Mouse (Mus musculus): Measurements from ENCODE around the gene Plin3.
"Not testable (repeated sequence)": the region's sequence is repeated elsewhere in the genome, so short reads cannot be mapped to it uniquely, and the experiment has no call there.

The Plin3 gene

DNA sequence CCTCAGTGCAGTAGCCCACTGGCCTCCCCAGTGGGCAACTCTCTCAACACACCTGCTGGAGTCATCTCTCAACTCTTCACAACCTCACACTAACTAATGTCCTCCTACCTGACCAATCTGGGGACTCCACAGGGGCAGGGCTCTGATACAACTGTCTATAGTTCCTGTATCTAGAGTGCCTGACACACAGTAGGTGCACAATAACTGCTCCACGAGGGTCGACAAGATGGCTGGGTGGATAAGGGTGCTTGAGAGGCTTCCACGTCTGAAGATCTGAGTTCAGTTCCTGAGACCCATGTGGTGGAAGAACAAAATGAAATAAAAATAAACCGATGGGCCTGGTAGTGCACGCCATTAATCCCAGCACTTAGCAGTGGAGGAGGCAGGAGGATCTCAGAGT, 18.7 kb downstream of the Plin3 start:
- no peak for DNase-seq (ENCODE audit: low spot score)

DNA sequence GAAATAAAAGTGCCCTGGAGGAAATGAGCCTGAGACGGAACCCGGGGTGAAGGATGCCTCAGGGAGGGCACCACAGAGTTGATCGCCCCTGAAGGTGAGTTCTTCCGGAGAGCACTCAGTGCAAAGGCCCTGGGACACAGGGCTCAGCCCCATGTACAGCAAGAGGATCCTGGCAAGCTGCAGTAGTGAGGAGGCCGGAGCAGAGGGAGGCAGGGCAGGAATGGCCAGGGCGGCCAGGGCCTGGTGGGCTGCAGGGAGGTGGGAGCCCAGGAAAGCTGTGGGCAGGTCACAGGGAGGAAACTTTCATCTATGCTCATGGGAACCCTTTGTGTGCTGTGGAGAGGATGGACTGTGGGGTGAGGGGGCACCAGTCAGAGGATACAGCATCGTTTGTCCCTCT, 19.2 kb downstream of the Plin3 start:
- no peak for DNase-seq (ENCODE audit: low spot score)

DNA sequence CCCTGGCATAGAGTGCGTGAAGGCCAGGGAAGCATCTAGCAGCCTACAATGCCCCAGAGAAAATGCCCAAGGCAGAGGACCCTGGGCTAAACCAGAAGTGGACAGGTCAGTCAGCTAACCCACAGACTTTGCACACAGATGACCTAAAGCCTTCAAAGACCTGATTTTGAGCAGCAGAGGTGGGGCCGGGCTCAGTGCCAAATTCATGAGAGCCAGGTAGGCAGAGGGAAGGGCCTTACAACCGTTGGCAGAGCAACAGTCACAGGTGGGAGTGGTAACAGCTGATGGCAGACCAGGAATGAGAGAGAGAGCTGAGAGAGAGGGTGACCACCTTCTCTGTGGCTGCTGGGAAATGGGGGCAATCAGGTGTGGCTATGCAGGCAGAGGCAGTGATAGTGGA, 20.0 kb downstream of the Plin3 start:
- DNase-seq (ENCODE audit: low spot score): no peak

DNA sequence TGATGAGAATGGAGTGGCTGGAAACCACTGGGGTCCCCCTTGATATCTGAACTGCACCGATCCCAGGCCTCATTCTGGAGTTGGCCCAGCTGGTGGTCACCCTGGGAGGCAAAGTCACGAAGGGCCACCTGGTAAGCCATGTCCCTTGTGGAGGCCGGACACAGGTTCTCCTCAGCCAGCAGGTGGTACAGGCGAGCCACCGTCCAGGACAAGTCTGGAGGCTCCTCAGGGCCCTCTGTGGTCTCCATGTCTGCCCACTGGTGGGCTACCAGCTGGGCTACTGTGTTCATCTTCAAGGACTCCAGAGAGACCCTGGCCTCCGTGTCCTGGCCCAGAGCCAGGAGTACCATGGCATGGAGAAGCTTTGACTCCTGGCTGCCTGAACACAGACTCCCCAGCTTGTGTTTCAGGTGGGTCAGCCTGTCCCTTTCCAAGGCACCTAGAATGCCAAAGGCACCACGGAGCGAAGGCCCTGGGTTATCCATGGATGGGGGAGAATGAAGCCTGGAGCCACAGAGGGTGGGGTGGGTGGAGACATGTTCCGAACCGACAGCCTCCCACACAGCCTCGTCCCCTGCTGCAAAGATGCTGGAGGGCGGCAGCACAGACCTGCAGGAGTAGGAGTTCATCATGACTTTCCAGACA, 20.9 kb downstream of the Plin3 start:
- DNase-seq (ENCODE audit: low spot score): no peak

DNA sequence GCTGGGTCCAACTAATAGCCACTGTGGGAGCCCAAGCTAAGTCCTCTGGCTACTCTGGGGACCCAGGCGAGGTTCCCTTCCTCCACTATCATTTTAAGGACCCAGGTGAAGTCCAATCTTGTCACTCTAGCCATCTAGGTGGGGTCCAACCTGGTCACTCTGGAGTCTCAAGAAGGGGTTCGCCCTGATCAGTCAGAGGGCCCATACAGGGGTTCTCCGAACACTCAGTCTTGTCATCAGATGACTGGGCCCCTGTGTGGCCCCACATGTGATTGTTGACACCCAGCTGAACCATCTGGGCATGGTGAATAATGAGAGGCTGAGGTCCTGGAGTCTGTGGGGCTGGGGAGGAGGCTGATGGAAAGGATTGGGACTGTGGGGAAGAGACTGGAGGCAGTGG, 22.9 kb downstream of the Plin3 start:
- no peak for DNase-seq (ENCODE audit: low spot score)

DNA sequence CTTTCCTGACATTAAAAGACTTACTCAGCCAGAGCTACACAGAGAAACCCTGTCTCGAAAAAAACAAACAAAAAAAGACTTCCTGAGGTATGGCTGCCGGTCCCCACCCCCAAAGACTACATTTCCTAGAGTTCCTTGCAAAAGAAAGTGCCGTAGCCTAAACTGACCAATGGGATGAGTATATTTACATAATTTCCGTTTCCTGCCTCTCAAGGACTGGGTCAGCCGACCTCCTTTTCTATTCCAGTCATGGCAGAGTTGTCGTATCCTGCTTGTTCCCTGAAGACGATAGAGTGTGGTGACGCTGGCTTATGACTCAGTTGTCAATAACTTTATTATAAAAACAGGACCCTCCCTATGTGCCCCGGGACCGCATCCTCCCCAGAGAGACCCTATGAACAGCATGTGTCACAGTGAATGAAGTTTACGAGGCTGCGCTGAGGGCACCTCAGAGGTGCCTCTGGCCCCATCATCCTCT, 23.5 kb downstream of the Plin3 start:
- no peak for DNase-seq (ENCODE audit: low spot score)

DNA sequence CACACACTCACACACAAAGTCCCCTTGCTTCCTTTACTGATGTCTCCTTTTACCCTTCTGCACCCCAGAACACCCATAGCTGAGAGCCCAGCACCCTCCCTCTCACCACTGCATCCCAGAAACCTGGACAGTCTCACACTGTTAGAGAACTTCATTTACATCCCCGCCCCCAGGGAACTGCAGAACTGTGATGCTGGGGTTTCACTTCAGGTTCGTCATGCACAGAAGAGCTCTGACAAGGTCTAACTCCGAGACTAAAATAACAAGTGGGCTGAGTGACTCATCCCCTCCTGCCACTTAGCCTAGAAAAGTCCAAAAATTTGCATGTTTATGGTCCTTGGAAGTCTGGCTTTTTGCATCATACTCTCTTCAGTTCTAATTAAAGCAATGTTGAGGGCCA, 26.4 kb downstream of the Plin3 start:
- DNase-seq (ENCODE audit: low spot score): no peak

DNA sequence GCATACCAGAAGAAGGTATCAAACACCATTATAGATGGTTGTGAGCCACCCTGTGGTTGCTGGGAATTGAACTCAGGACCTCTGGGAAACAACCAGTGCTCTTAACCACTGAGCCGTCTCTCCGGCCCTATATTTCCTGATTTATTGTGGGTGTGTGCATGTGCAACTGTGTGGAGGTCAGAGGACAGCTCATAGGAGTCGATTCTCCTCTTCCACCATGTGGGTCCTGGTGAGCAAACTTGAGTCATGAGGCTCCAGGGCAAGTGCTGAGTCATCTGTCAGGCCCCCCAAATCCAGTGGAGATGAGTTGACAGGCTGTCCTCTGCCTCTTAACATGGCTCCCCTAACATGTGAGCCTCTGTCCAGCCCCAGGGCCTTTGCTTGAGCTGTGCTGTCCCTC, 26.8 kb downstream of the Plin3 start:
- no peak for DNase-seq (ENCODE audit: low spot score)

DNA sequence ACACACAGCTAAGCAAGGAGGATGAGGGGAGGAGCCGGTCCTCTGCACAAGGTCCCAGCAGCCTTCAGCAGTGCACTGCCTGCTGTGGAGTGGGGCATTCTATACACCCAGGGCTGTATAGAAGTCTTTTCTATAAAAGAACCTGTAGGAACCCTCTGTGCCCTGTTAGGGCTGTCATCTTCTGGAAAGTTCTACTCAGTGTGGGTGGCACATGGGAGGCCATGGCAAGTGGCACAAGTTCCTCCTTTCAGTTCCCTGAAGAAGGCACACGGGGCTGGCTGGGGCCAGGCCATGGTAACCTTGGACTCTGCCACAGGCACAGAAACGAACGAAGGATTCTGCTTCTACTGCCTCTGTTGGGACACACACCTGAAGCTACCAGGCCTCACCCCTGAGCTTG, 27.7 kb downstream of the Plin3 start:
- DNase-seq (ENCODE audit: low spot score): no peak

DNA sequence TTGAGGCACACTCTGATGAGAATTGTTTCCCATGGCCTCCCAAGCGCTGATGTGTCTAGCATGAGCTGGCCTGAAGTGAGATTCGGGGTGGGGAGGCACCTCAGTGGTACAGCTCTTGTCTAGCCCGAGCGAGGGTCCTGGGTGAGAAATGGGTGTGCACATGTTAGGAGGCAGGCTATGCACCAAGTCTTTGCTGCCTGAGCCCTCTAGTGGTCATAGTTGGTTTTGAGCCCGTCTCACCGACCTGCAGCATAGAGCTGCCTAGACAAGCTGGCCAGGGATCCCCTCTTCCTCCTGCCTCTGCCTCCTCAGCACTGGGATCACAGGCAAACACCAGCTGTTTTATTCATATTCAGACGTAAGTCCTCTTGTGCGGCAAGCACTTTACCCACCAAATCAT, 28.7 kb downstream of the Plin3 start:
- DNase-seq (ENCODE audit: low spot score): no peak

DNA sequence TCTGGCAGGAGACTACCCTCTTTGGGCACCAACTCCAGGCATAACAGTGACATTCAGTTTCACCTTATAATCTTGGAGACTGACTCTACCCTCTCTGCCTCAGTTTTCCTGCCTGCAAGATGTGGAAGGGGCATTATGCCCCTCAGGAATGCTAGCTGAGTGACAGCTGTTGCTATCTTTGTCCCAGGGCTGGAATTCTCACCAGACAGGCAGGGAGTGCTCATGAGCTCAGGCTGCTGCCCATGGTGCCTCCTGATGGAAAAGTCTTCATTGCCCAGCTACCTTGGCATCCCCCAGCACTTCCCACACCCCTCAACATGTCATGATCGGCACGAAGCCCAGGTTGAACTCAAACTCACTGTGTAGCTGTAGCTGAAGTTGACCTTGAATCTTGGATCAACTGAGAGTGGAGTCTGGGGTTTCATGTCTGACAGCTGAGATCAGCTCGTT, 30.0 kb downstream of the Plin3 start:
- DNase-seq (ENCODE audit: low spot score): no peak

DNA sequence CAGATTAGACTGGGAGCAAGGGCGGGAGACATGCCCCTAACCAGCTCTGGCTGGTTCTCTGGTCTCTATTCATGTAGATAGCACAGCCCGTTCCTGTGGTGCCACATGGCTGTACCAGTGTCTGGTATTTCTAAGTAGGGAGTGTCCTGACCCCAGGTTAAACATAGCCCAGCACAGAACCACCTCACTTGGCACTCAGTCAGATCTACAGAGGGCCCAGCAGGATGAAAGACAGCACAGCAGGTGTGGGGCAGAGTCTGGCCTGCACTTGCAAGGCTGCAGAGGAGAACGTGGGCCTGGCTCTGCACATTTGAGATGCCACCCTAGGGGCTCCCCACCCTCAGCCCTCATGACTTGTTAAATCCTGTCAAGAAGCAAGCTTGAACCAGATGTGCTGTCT, 31.5 kb downstream of the Plin3 start:
- no peak for DNase-seq (ENCODE audit: low spot score)

DNA sequence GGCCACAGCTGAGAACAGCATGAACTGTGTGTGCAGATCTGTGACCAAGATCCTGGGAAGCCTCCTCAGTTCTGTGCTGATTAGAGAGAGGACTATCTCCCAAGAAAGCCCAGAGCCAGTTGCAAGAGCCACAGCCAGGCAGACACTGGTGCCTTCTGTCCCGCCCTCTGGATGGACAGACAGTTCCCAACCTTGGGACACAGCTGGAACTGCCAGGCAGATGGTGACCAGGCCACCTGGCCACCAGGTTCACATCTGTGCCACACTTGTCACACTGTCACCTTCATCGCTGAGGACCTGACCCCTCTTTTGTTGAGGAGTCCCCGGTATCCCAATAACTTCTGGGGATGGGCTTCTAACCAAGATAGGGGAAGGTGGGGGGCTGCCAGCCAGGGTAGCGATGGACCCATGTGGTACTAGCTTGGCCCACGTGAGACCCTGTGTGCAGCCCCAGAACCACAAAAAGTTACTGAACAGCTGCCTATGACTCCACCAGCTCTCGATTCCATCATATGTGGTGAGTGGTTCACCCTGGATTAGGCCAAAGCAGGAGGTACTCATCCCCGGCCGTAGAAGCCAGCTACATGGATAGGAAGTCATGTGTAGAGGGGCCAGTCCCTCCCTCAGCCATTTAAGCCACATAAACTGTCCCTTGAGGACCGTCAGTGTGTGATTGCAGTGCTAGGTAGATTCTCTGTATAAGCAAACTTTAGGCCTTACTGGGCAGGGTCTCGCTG, 33.2 kb downstream of the Plin3 start:
- DNase-seq (ENCODE audit: low spot score): no peak

DNA sequence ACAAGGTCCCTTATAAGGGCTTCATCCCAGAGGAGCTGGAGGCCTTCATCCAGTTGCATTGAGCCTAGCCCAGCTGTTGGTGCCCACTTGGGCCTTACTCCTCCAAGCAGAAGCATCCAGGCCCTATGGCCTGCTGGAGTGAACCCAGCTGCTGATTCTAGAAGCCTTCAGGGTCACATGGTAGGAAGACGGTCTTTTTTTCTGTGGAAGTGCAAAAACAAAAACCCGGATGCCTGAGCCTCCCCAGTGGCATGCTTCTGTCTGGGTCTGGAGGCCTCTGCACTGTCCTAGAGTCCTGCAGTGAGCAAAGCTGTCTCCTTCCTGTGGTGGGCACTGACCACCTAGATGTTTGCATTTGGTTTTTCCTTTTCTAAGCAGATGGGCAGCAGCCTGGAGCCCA, 33.9 kb downstream of the Plin3 start:
- not testable (repeated sequence) for DNase-seq (ENCODE audit: low spot score)

DNA sequence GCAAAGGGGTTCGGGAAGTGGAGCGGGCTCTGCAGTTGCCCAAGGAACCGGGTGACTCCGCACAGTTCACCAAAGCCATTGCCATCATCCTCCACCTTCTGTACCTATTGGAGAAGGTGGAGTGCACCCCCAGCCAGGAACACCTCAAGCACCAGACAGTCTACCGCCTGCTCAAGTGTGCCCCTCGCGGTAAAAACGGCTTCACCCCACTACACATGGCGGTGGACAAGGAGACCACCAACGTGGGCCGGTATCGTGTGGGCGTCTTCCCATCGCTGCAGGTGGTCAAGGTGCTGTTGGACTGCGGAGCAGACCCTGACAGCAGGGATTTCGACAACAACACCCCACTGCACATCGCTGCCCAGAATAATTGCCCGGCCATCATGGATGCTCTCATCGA, 34.4 kb downstream of the Plin3 start:
- DNase-seq (ENCODE audit: low spot score): not testable (repeated sequence)

DNA sequence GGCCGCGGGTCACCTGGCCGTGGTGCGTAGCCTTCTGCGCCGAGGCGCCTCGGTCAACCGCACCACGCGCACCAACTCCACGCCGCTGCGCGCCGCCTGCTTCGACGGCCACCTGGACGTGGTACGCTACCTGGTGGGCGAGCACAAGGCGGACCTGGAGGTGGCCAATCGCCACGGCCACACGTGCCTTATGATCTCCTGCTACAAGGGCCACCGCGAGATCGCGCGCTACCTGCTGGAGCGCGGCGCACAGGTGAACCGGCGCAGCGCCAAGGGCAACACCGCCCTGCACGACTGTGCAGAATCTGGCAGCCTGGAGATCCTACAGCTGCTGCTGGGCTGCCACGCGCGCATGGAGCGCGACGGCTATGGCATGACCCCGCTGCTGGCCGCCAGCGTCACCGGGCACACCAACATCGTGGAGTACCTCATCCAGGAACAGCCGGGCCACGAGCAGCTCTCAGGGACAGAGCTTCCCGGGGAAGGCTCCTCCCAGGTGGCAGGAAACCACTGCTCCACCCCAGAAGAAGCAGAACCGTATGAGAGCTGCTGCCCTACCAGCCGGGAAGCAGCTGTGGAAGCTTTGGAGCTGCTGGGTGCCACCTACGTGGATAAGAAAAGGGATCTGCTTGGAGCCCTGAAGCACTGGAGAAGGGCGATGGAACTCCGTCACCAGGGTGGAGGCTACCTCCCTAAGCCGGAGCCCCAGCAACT, 35.3 kb downstream of the Plin3 start:
- no peak for DNase-seq (ENCODE audit: low spot score)

DNA sequence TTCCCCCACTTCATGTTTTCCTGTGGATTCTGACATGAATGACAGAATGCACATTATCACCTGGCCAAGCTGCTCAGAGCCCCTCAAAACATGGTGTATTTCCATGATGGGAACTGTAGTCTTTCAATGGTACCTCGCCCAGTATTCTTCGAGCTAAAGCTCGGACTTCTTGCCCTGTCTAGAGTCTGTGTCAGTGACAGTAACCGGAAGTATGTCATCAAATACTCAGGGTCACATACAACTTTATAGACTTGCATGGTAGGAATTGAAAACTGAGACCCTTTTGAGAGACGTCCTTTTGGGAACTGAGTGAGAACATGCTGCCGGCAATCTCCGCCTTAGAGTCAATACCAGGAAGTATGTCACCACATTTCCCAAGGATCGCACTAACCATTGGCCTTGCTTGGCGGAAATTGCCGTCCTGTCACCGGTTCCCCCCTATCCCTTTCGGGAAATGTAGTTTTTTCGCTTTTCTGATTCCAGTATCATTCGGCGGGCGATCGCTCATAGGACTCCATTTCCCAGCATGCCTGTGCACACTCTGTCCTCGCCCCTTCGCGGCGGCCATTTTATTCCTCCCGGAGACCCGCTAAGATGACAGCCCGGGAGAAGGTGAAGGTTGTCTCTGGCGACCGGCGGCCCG, 36.3 kb downstream of the Plin3 start, which contains the start of gene Fem1a:
Fem1a (plus strand) TSS at position 572 of the 643 bp plus-strand sequence.
- peak; percentile 51 for DNase-seq (ENCODE audit: low spot score)

DNA sequence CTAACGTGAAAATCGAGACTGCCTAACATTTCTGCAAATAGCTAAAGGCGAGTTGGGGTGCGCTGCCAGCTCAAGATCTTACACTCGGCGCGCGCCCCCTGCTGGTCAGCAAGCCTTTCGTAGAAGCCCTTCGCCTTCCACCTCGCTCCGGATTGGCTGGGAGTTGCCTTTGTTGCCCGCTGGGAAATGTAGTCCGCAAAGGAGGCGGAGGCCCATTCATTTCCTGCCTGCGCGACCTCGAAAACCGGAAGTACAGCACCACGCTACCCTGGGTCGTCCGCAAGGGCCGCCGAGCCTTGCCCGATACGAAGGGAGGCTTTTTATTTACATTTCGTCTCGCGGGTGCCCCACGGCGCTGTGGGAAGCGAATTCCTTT, 36.8 kb downstream of the Plin3 start:
- peak; percentile 98 for DNase-seq (ENCODE audit: low spot score)

DNA sequence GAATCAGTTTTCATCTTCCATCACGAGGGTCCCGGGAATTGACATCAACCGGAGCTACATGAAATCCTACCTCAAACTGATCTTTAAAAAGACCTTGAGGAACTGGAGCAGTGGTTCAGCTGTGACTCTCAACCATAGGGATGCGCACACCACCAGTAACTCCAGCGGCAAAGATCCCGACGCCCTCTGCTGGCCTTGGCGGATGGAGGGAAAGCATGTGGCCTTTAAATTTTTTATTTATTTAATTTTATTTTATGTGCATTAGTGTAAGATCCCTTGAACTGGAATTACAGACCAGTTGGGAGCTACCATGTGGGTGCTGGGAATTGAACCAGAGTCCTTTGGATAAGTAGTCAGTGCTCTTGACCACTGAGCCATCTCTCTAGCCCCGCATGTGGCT, 37.2 kb downstream of the Plin3 start:
- no peak for DNase-seq (ENCODE audit: low spot score)

DNA sequence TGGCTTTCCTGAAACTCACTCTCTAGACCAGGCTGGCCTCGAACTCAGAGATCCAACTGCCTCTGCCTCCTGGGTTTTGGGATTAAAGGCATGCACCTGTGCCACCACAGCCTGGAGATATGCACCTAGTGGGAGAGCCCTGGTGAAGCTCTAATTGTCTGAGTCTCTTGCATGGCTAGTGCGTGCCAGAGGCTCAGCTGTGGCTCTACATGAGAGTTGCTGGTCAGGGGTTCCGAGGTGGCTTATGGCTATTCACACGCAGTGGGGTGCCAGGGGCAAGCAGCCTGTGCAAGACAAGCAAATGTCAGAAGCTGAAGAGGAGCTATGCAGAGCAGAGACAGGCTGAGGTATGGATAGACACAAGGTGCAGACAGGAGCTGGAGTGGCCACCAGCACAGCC, 38.0 kb downstream of the Plin3 start:
- DNase-seq (ENCODE audit: low spot score): no peak

DNA sequence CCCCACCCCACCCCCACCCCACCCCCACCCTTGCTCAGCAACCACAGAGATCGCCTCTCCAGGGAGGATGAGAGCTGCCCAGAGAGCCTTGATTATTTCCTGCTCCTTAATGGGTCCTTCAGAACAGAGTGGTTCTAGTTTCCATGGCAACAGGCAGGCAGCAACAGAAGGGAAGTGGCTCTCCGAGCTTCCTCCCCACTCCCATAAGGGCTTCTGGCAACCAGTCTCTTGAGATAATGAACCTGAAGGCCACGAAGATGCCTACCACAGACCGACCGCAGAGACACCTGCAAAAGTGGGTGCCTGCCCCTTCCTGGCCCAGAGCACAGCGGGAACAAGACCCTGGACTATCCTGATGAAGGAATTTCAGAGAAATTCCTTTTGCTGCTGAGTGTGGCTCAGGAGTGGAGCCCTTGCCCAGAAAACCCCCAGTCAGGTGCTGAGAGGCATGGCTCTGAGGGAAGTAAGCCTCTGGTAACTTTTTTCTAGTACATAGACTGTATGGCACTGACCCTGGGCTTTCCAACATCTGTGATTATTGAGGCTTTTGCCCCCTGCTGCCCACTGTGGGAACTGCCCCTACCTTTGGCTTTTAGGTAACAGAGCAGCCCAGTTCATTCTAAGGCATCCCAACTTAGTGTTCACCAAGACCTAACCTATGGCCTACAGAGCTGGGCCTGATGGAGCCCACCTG, 41.4 kb downstream of the Plin3 start:
- no peak for DNase-seq (ENCODE audit: low spot score)

DNA sequence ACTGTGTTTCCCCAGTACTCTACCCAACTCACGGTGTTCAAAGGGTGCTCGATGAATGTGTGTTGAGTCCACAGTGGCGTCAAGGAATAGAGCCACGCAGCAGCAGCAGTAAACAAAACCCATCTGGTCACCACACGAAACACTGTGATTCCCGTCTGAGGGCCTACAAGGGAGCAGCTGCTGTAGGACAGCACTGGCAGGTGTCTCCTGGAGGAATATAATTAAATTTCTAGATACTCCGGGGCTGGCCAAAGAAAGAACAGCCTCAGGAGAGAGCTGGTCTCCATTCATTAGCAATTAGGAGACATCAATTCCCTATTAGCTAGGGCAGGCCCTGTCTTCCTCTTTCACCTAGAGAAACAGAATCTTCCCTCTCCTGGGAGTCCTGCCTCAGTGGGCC, 47.1 kb downstream of the Plin3 start:
- DNase-seq (ENCODE audit: low spot score): no peak
